Mouse (Mus musculus): ENCODE data around the gene Cwc15.
A peak's percentile ranks its signal among the peaks of the same experiment; 100 is the strongest.
"Not testable (repeated sequence)": the region's sequence is repeated elsewhere in the genome, so short reads cannot be mapped to it uniquely, and the experiment has no call there.

Gene Cwc15

GRCm38 (mm10) chr9:14500023-14500915, at the start of gene Cwc15, which contains the start of gene Kdm4d:
Gene Cwc15, plus strand, starts transcription at chr9:14500617.
Gene Kdm4d, minus strand, starts transcription at chr9:14500482.
- DNase-seq (ENCODE audit: low read depth) = peak; percentile 90

- DNase-seq (ENCODE audit: low read depth) = not testable (repeated sequence)
These were observed 49.3 kb upstream of the Cwc15 start for GRCm38 (mm10) chr9:14451120-14451519.

GRCm38 (mm10) chr9:14456320-14456719, 44.1 kb upstream of the Cwc15 start:
- no peak for DNase-seq (ENCODE audit: low read depth)

GRCm38 (mm10) chr9:14462536-14462935, 37.9 kb upstream of the Cwc15 start:
- DNase-seq (ENCODE audit: low read depth) = not testable (repeated sequence)

- not testable (repeated sequence) for DNase-seq (ENCODE audit: low read depth)
These were observed 36.7 kb upstream of the Cwc15 start for GRCm38 (mm10) chr9:14463668-14464067.

- no peak for DNase-seq (ENCODE audit: low read depth)
These were observed 1.3 kb upstream of the Cwc15 start for GRCm38 (mm10) chr9:14498896-14499705.

- DNase-seq (ENCODE audit: low read depth) = no peak
These were observed 553 bp downstream of the Cwc15 start for GRCm38 (mm10) chr9:14500916-14501424.

GRCm38 (mm10) chr9:14512633-14513445, 12.4 kb downstream of the Cwc15 start:
- no peak for DNase-seq (ENCODE audit: low read depth)

GRCm38 (mm10) chr9:14517296-14517695, 16.9 kb downstream of the Cwc15 start:
- DNase-seq (ENCODE audit: low read depth) = no peak

GRCm38 (mm10) chr9:14518105-14518504, 17.7 kb downstream of the Cwc15 start:
- DNase-seq (ENCODE audit: low read depth) = no peak

- no peak for DNase-seq (ENCODE audit: low read depth)
These were observed 20.7 kb downstream of the Cwc15 start for GRCm38 (mm10) chr9:14520971-14521670.

GRCm38 (mm10) chr9:14521695-14522094, 21.3 kb downstream of the Cwc15 start:
- DNase-seq (ENCODE audit: low read depth) = peak; percentile 56

GRCm38 (mm10) chr9:14523408-14524043, 23.1 kb downstream of the Cwc15 start:
- DNase-seq (ENCODE audit: low read depth) = peak; percentile 61

GRCm38 (mm10) chr9:14530004-14530403, 29.6 kb downstream of the Cwc15 start:
- no peak for DNase-seq (ENCODE audit: low read depth)

- DNase-seq (ENCODE audit: low read depth) = no peak
These were observed 31.9 kb downstream of the Cwc15 start for GRCm38 (mm10) chr9:14532283-14532682.

- DNase-seq (ENCODE audit: low read depth) = peak; percentile 67
These were observed 33.2 kb downstream of the Cwc15 start for GRCm38 (mm10) chr9:14533659-14534058.

GRCm38 (mm10) chr9:14534833-14535456, 34.5 kb downstream of the Cwc15 start:
- DNase-seq (ENCODE audit: low read depth) = peak; percentile 61

- no peak for DNase-seq (ENCODE audit: low read depth)
These were observed 43.8 kb downstream of the Cwc15 start for GRCm38 (mm10) chr9:14544034-14544757.
